Mouse (Mus musculus) CD4-positive naive resting alpha-beta T cell, adult 76 days (primary cell): ENCODE data around the gene Ccng2. TPM values are rescaled to one million over a fixed set of nuclear protein-coding genes. Genes with fewer than 3 reads are reported as not detected.

Experiments
- total RNA-seq: library from RNA; stranded (reverse); gene quantifications from one replicate; pipeline ENCODE4 v1.2.4, GENCODE M21; 2023

Ccng2 gene
- 118 TPM for total RNA-seq

DNA sequence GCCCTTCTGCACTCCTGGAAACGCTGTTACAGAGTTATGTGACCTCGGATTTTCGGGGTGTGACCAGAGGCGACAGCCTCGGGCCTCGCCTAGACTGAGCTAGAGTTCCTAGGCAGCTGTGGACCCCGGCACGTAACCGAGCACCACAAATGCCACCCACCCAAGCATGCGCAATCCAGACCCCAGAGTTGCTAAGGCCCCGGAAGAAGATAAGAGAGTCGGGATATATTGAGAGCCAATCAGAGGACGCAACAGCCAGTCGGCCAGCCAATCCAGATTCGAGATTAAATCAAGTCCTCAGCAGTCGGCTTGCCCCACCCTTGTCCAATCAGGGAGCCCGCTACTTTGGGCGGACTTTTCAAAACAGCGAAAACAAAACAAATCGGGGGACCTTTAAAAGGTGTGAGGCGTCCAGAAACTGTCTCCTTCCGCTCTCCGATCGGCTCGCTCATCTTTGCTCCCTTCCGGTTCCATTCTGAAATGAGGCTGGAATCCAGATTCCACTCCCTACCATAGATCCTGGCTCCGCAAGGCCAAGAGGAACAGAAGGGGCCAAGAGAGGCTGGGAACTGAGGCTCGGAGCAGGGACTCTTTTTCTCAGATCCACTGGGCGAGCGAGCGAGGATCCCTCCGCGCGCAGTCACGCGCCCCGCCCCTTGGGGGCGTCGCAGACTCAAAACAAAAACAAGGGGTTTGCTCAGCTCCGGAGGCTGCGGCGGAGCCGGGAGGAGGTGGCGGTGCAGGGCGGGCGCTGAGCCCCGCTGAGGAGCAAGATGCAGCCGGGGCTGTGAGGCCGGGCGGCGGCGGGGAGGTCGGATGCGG is at the start of gene Ccng2:
Gene Ccng2 (plus strand): TSS at position 375 of the 822 bp plus-strand sequence.

Other genes starting within 250 kb of the Ccng2 start
- gene Sowahb, start 222.2 kb upstream of the Ccng2 start, total RNA-seq, result not detected
- gene Sept11, start 173.8 kb upstream of the Ccng2 start, total RNA-seq, result 58.2 TPM
- 161 TPM for gene Ccni, start 60.8 kb upstream of the Ccng2 start, total RNA-seq
- 3.9 TPM for gene 2010109A12Rik, start 60.7 kb upstream of the Ccng2 start, total RNA-seq